ENCODE assay signal across 11 mouse cellular contexts in genomic region chr16:18896429-18896828, GRCm38 (mm10). TPM values are rescaled to one million over a fixed set of nuclear protein-coding genes. Genes with fewer than 3 reads are reported as not detected.
DNase-seq lines count a peak whose midpoint lies in the region; ATAC-seq lines count a peak whose summit lies in the region.
"Had no signal": no experiment of that assay in that cellular context is flagged by ENCODE, and none has a peak within 500 bp of the region (broad histone marks: within the 10 kb centered on the region; RNA-seq: fewer than 3 reads in every experiment).

No protein-coding gene starts in this region.

- DNase-seq in kidney, postnatal 10 days = peak; percentile 11
- DNase-seq in kidney, postnatal 36 days = no peak
- peak; percentile 79 for DNase-seq in MN1 (ENCODE audit: low spot score)
- DNase-seq in forelimb bud, embryonic 11.5 days (ENCODE audit: low read depth, low spot score) = peak; percentile 28
- DNase-seq in layer of hippocampus, adult 18-20 months (ENCODE audit: low spot score in 2 of 2) = no peak
- DNase-seq: layer of hippocampus, postnatal 36 days had no signal

- ATAC-seq in megakaryocyte progenitor cell, adult 5-6 weeks (replicated peaks; ENCODE audit: poor library complexity) = peak; percentile 77
- ATAC-seq in megakaryocyte, adult 5-6 weeks (ENCODE audit: poor library complexity, severe bottlenecking) = no peak
- ATAC-seq in activated CD4-positive, CD25-positive, alpha-beta regulatory T cell, adult 4 months = no peak
- ATAC-seq: hindbrain, embryonic 16.5 days; midbrain, embryonic 15.5 days had no signal

RNA-seq across cellular contexts. Expression of gene Hira, which starts 19.6 kb away (rescaled TPM):
- 44.2 and 47.4 TPM in 2 replicates for total RNA-seq in megakaryocyte progenitor cell, adult 5-6 weeks (2015)
- 55.6 and 70.6 TPM in 2 replicates for total RNA-seq in megakaryocyte progenitor cell, adult 5-6 weeks (2017)
- total RNA-seq in megakaryocyte, adult 5-6 weeks (2015) = 28.3 and 34.5 TPM in 2 replicates
- 43.8 and 60.5 TPM in 2 replicates for total RNA-seq in megakaryocyte, adult 5-6 weeks (2017)
- polyA plus RNA-seq in activated CD4-positive, CD25-positive, alpha-beta regulatory T cell, adult 4 months (2017; shearing (Covaris generic)) = 10 to 100 TPM in 1 of 2 experiments, 1 to 10 TPM in 1; 9.0 to 10.4 TPM
- total RNA-seq in layer of hippocampus, adult 18-20 months (2021) = 10 to 100 TPM; 75.6 to 88.3 TPM

RNA-seq across cellular contexts. Expression of gene Mrpl40, which starts 19.8 kb away (rescaled TPM):
- total RNA-seq in megakaryocyte progenitor cell, adult 5-6 weeks (2015) = 93.4 and 121 TPM in 2 replicates
- 105 and 112 TPM in 2 replicates for total RNA-seq in megakaryocyte progenitor cell, adult 5-6 weeks (2017)
- 80.1 and 85.8 TPM in 2 replicates for total RNA-seq in megakaryocyte, adult 5-6 weeks (2015)
- total RNA-seq in megakaryocyte, adult 5-6 weeks (2017) = 78.2 and 81.7 TPM in 2 replicates
- 10 to 100 TPM; 87.6 to 94.5 TPM for polyA plus RNA-seq in activated CD4-positive, CD25-positive, alpha-beta regulatory T cell, adult 4 months (2017; shearing (Covaris generic))
- total RNA-seq in layer of hippocampus, adult 18-20 months (2021) = 10 to 100 TPM; 33.7 to 35.0 TPM

Comparison
In these comparisons a context has a peak if more than half of its experiments do, and no peak if none do; other contexts are left out.
1. DNase-seq: peak in kidney, postnatal 10 days (single experiment), MN1 (single experiment) and forelimb bud, embryonic 11.5 days (single experiment); none in kidney, postnatal 36 days (0 of 2) and layer of hippocampus, adult 18-20 months (0 of 2).